Mouse (Mus musculus): ENCODE measurements around the gene Pakap. TPM values are rescaled to one million over a fixed set of nuclear protein-coding genes. Genes with fewer than 3 reads are reported as not detected.
"Not testable (repeated sequence)": the region's sequence is repeated elsewhere in the genome, so short reads cannot be mapped to it uniquely, and the experiment has no call there.

The Pakap gene
- polyA plus RNA-seq, 1 experiment from 2014 or later: 22.8 TPM

DNA sequence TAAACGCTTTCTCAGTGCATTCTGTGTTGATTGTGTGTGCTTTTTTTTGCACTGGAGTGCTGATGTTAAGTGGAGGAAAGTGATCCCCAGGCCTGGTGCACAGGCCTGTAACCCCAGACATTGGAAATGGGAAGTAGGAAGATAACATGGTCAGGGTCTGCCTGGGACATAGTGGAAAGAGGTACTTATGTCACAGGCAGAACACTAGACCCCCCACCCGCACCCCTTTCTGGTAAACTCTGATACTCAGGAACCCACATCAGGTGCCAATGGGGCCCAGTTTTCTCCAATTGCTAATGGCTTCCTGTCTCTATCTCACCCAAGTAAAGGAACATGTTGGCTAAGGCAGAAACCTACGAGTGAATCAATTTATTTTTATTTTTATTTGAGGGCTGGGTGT, 316.5 kb downstream of the Pakap start:
- Histone ChIP-seq H3K9me3 (replicated peaks) (no peaks in the 10 kb centered on the region), H3K36me3 (no peaks in the 10 kb centered on the region), H3K4me1 (peaks cover 13% of the 10 kb centered on the region), H3K4me3 (no peak overlapping the region), H3K27ac (replicated peaks) (no peak overlapping the region), H3K27me3 (ENCODE audit: low read depth, poor library complexity, severe bottlenecking) (no peaks in the 10 kb centered on the region)
- DNase-seq (ENCODE audit: low spot score): no peak
- 92% methylated on average over 3 of the region's 3 CpGs for WGBS

DNA sequence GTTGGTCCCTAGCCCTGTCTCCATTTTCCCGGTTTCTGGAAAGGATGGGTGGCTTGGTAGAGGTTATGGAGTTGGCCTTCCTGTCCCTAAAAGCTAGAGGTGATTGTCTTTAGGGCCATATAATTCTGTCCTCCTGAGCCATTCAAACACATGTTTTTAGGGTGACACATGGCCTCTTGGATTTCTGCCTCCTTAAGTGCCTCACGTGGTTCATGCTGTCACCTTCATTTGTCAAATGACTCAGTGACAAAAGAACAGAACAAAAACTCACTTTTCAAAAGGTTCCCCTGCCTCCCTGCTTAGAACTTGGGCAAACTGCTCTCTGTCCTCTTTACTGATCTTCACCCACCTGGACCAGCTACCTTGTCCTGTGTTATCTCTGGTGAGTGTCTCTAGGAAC, 317.2 kb downstream of the Pakap start:
- Histone ChIP-seq H3K9me3 (replicated peaks) (no peaks in the 10 kb centered on the region), H3K27me3 (ENCODE audit: low read depth, poor library complexity, severe bottlenecking) (no peaks in the 10 kb centered on the region), H3K27ac (replicated peaks) (no peak overlapping the region), H3K36me3 (no peaks in the 10 kb centered on the region), H3K4me1 (peaks cover 13% of the 10 kb centered on the region), H3K4me3 (no peak overlapping the region)
- DNase-seq (ENCODE audit: low spot score): no peak
- WGBS: 79% methylated on average over 2 of the region's 2 CpGs

DNA sequence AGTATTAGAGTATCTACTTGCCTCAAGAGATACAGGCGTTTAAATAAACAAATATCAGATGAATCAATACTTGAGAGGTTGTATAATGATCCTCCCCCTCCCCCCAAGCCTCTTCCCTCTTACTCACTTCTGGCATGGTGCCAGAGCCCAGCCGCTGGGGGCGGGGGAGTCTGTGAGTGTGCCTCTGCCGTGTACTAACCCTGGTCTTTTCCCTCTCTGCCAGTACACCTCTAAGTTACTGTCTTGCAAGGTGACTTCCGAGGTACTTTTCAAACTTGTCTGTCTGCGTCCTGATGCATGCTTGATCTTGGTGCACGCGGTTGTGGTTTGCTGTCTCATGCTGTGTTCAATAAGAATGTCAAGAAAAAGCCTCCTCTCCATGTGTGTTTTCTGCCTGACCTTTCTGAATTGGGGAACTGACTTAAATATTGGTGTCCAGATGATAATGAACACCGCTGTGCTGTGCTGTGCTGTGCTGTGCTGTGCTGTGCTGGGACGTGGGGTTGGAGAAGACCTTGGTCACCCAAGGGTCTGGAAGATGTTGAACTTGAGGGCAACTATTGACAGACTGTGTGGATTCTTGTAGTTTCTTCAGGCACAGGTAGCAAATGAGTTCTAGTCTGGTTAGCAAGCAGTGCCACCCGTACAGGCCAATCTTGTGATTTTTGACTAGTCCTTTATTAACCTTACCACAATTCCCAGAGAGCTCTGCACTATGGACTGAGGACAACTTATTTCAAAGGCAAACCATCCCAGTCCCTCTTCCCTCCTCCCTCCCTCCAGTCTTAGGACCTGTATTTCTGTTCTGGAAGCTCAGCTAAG, 318.3 kb downstream of the Pakap start:
- Histone ChIP-seq H3K27me3 (ENCODE audit: low read depth, poor library complexity, severe bottlenecking) (no peaks in the 10 kb centered on the region), H3K4me1 (peaks cover 16% of the 10 kb centered on the region), H3K27ac (replicated peaks) (no peak overlapping the region), H3K4me3 (no peak overlapping the region), H3K36me3 (no peaks in the 10 kb centered on the region), H3K9me3 (replicated peaks) (no peaks in the 10 kb centered on the region)
- WGBS: 79% methylated on average over 11 of the region's 11 CpGs
- DNase-seq (ENCODE audit: low spot score): no peak

DNA sequence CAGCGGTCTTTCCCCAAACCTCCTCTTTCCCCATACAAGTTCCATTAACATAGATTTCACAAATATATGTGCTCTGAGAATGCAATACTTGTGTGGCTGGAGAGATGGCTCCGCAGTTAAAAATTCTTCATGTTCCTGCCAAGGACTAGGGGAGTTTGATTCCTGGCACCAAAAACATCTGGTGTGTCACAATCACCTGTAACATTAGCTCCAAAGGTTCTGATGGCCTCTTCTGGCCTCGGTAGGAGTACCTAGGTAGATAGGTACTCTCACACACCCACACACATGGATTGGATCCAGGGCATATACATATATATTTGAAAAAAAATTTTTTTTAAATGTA, 318.9 kb downstream of the Pakap start:
- WGBS: 92% methylated on average over 3 of the region's 3 CpGs
- Histone ChIP-seq H3K36me3 (no peaks in the 10 kb centered on the region), H3K4me1 (peaks cover 21% of the 10 kb centered on the region), H3K27ac (replicated peaks) (no peak overlapping the region), H3K9me3 (replicated peaks) (no peaks in the 10 kb centered on the region), H3K27me3 (ENCODE audit: low read depth, poor library complexity, severe bottlenecking) (no peaks in the 10 kb centered on the region), H3K4me3 (no peak overlapping the region)
- no peak for DNase-seq (ENCODE audit: low spot score)

DNA sequence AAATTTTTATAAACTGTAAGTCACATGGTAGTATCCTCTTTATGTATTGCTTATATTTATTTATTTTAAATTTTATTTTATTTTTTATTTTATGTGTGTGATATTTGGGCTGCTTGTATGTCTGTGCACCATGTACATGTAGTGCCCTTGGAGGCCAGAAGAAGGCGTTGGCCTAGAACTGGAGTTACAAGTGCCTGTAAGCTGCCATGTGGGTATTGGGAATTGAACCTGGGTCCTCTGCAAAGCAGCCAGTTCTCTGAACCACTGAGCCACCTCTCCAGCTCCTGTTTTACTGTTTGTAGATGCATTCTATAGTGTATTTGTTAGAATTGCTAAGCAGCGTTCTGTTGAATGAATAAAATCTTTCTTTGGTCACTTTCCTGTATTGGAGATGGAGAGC, 320.3 kb downstream of the Pakap start:
- Histone ChIP-seq H3K36me3 (peaks cover 3% of the 10 kb centered on the region; the same call in 1 of the 2 replicates), H3K4me3 (no peak overlapping the region), H3K9me3 (replicated peaks) (no peaks in the 10 kb centered on the region), H3K4me1 (peaks cover 31% of the 10 kb centered on the region), H3K27me3 (ENCODE audit: low read depth, poor library complexity, severe bottlenecking) (no peaks in the 10 kb centered on the region), H3K27ac (replicated peaks) (no peak overlapping the region)
- DNase-seq (ENCODE audit: low spot score): no peak
- 95% methylated on average over 2 of the region's 2 CpGs for WGBS

DNA sequence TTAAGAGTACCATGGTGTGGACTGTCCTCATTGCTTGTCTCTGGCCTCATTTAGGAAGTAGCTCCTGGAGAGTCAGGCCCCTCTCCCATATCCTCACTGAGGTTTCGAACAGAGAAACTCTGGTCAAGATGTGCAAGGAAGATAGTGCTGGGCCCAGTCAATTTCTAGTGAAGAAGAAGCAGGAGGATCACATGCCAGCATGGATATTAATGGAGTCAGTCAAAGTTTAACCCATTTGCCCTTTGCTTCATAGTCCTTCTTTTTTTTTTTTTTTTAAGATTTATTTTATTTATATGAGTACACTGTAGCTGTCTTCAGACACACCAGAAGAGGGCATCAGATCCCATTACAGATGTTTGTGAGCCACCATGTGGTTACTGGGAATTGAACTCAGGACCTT, 321.0 kb downstream of the Pakap start:
- not testable (repeated sequence) for H3K27me3 ChIP-seq (ENCODE audit: low read depth, poor library complexity, severe bottlenecking); H3K36me3 ChIP-seq; H3K9me3 ChIP-seq (replicated peaks); DNase-seq (ENCODE audit: low spot score); H3K4me3 ChIP-seq; H3K27ac ChIP-seq (replicated peaks)
- peaks cover 35% of the 10 kb centered on the region for H3K4me1 ChIP-seq
- 94% methylated on average over 1 of the region's 1 CpGs for WGBS

DNA sequence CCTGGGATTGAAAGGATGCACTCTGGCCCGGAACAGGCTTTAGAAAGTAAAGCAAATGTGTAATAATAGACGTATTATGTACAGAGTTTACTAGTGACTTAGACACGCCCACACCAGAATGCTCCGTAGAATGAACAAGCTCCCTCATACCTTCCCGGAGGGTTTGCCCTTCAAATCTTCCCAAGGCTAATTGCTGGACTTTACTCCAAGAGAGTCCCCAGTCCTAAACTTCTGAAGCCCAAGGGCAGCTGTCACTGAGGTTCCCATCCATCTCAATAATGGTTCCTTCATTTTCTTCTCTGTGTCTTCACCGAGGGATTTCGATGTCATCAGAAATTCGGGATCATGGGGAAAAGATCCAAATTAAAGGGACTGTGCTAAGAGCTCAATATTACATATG, 321.8 kb downstream of the Pakap start:
- Histone ChIP-seq H3K9me3 (replicated peaks) (no peaks in the 10 kb centered on the region), H3K27me3 (ENCODE audit: low read depth, poor library complexity, severe bottlenecking) (no peaks in the 10 kb centered on the region), H3K27ac (replicated peaks) (no peak overlapping the region), H3K4me3 (no peak overlapping the region), H3K4me1 (peaks cover 35% of the 10 kb centered on the region), H3K36me3 (peaks cover 5% of the 10 kb centered on the region; the same call in 1 of the 2 replicates)
- 90% methylated on average over 8 of the region's 8 CpGs for WGBS
- no peak for DNase-seq (ENCODE audit: low spot score)

DNA sequence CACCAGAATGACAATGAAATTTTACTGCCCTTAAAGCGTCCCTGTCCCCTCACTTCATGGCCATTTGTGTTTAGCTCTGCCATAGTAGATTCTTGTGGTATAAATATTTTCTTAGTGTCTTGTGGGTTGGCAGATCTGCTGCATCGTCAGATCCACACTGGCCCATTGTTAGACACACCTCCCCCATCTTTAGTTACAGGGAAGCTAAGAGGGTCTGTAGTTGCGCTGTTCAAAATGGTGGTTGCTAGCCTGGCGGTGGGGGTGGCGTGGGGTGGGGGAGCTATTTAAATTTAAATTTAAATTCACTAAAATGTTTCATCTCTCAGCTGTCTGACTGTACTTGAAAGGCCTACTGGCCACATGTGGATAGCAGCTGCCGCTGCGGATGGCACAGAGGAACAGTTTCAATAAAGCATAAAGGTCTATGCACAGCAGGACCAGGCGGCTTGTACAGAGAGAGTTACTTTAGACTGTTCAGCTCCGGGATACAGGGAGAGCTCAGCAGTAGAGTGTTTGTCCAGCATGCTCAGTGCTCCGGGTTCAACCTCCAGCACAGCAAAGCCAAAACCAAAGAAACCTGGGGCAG, 324.1 kb downstream of the Pakap start:
- DNase-seq (ENCODE audit: low spot score): no peak
- 75% methylated on average over 10 of the region's 10 CpGs for WGBS
- H3K4me3 ChIP-seq: no peak overlapping the region
- H3K36me3 ChIP-seq: peaks cover 5% of the 10 kb centered on the region; the same call in 1 of the 2 replicates
- no peaks in the 10 kb centered on the region for H3K9me3 ChIP-seq (replicated peaks)
- H3K27ac ChIP-seq (replicated peaks): no peak overlapping the region
- H3K27me3 ChIP-seq (ENCODE audit: low read depth, poor library complexity, severe bottlenecking): no peaks in the 10 kb centered on the region
- peaks cover 35% of the 10 kb centered on the region for H3K4me1 ChIP-seq

DNA sequence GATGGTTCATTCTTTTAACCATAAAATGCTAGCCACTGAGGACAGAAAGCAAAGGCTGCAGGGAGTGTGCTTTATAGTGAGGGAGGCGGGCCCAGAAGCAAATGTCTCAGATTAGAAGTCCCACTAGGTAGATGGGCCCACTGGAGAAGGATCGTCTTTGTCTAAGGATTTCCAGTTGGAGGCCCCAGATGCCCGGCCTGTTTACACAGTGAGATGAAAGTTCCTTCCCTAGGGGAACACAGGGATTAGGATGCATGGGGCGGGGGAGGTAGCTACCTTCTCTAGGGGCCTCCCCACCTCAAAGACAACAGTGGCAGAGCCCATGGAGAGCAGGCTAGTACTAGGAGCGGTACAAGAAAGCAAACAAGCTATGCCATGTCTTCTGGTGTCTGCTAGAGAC, 327.2 kb downstream of the Pakap start:
- H3K9me3 ChIP-seq (replicated peaks): no peaks in the 10 kb centered on the region
- WGBS: 22% methylated on average over 5 of the region's 5 CpGs
- peaks cover 5% of the 10 kb centered on the region; the same call in 1 of the 2 replicates for H3K36me3 ChIP-seq
- DNase-seq (ENCODE audit: low spot score): peak; percentile 25
- peak overlapping the region; percentile 68 for H3K27ac ChIP-seq (replicated peaks)
- no peak overlapping the region for H3K4me3 ChIP-seq
- no peaks in the 10 kb centered on the region for H3K27me3 ChIP-seq (ENCODE audit: low read depth, poor library complexity, severe bottlenecking)
- peaks cover 35% of the 10 kb centered on the region for H3K4me1 ChIP-seq

DNA sequence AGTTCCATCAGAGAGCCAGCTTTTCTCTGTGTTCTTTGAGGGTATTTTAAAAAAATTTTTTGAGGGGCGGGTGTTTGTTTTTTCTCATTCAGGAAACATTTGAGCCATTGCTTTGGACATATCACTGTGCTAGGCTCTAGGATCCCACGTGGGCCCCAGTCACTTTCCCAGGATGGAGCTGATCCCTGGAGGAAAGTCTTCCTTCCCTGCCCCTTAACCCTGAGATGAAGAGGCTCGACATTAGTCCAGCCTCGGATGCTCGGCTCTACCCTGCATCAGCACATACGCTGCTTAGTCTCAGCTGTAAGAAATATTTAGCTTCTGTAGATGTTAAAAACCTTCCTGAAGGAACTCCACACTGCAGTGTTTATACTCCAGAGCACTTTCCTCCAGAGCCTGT, 327.9 kb downstream of the Pakap start:
- Histone ChIP-seq H3K27ac (replicated peaks) (no peak overlapping the region), H3K4me3 (no peak overlapping the region), H3K27me3 (ENCODE audit: low read depth, poor library complexity, severe bottlenecking) (no peaks in the 10 kb centered on the region), H3K36me3 (peaks cover 5% of the 10 kb centered on the region; the same call in 1 of the 2 replicates), H3K9me3 (replicated peaks) (no peaks in the 10 kb centered on the region), H3K4me1 (peaks cover 35% of the 10 kb centered on the region)
- 70% methylated on average over 6 of the region's 6 CpGs for WGBS
- no peak for DNase-seq (ENCODE audit: low spot score)

DNA sequence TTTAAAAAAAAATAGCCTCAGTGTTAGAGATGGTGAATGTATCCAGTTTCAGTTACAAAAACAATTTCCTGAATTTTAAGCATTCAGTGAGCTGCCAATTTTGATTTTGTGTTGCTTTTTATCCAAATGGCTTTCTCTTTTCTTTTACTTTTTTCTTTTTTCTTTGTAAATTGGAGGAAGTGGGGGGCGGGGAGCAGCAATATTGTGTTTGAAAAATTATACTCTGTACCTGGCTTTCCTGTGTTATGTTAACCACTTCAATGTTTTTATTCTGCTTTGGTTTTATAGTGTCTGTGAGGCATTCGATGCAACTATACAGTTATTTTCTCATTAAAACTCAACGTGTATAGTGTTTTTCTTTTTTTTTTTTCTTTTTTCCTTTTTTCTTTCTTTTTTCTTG, 328.7 kb downstream of the Pakap start:
- DNase-seq (ENCODE audit: low spot score): no peak
- Histone ChIP-seq H3K4me1 (peaks cover 29% of the 10 kb centered on the region), H3K27ac (replicated peaks) (no peak overlapping the region), H3K36me3 (peaks cover 5% of the 10 kb centered on the region; the same call in 1 of the 2 replicates), H3K4me3 (no peak overlapping the region), H3K27me3 (ENCODE audit: low read depth, poor library complexity, severe bottlenecking) (no peaks in the 10 kb centered on the region), H3K9me3 (replicated peaks) (no peaks in the 10 kb centered on the region)
- WGBS: 95% methylated on average over 3 of the region's 3 CpGs

DNA sequence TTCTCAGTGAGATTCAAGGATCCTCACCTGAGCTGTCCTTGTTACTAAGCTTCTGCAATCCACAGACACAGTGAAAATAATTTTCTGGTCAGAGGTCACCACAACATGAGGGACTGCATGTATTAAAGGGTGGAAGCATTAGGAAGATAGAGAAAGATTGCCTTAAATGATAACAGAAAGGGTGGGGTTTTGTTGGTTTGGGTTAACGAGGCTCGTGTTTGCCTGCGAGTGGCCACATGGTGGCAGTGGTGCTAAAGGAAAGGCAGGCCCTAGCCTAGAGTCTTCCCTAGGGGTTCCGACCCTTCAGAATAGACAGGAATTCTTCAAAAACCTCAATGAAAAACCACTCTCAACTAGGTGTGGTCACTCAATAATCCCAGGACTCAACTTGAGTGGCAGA, 333.2 kb downstream of the Pakap start:
- 0 out of 2 replicates have a peak, but pooled peaks cover 3% of the 10 kb centered on the region for H3K27me3 ChIP-seq (ENCODE audit: low read depth, poor library complexity, severe bottlenecking)
- DNase-seq (ENCODE audit: low spot score): peak; percentile 48
- peaks cover 11% of the 10 kb centered on the region for H3K4me1 ChIP-seq
- WGBS: 13% methylated on average over 4 of the region's 4 CpGs
- H3K27ac ChIP-seq (replicated peaks): no peak overlapping the region
- no peaks in the 10 kb centered on the region for H3K36me3 ChIP-seq
- H3K4me3 ChIP-seq: no peak overlapping the region
- no peaks in the 10 kb centered on the region for H3K9me3 ChIP-seq (replicated peaks)

DNA sequence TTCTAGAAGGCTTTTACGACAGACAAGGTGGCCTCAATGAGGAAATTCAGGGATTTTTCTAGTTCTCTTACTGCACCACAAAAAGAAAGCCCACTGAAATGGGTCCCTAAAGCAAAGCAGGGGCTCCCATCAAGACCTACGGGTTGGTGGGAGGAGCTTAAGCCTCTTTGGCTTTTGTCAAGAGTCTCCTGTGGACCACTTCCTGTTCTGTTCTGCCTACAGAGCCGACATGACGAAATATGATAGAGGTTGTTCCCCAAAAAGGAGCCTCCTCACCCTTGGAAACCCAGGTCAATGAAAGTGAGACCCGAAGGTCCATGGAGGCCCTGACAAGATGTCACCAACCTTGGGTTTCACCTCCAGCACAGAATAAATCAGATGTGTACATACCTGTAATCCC, 334.6 kb downstream of the Pakap start:
- no peak overlapping the region for H3K27ac ChIP-seq (replicated peaks)
- no peaks in the 10 kb centered on the region for H3K9me3 ChIP-seq (replicated peaks)
- no peak for DNase-seq (ENCODE audit: low spot score)
- H3K4me3 ChIP-seq: no peak overlapping the region
- H3K36me3 ChIP-seq: no peaks in the 10 kb centered on the region
- H3K4me1 ChIP-seq: peaks cover 15% of the 10 kb centered on the region
- 0 out of 2 replicates have a peak, but pooled peaks cover 3% of the 10 kb centered on the region for H3K27me3 ChIP-seq (ENCODE audit: low read depth, poor library complexity, severe bottlenecking)
- WGBS: 85% methylated on average over 5 of the region's 5 CpGs
